Mouse (Mus musculus): ENCODE results near the gene Glyctk. TPM values are rescaled to one million over a fixed set of nuclear protein-coding genes. Genes with fewer than 3 reads are reported as not detected.

Gene Glyctk
- polyA plus RNA-seq, 1 experiment from 2014 or later = 2.3 TPM

DNA sequence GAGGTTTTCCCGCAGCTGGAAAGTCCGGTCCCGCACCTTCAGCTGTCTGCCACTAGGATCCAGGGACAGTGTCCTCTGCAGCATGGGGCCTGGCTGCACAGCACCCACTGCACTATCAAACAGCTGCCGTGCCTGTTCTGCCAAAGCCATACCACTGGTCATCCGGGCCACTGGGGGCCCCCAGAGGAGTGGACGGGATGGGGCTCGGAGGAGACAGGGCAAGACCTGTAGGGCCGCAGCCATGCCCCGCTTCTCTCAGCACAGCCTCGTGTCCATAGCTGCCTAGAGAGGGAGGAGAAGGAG is 364 bp downstream of the Glyctk start:
- H3K9me3 ChIP-seq (replicated peaks; ENCODE audit: control insufficient read depth, low read length) = no peaks in the 10 kb centered on the region
- no peak overlapping the region for H3K4me2 ChIP-seq (ENCODE audit: low read length)
- H3K27me3 ChIP-seq (replicated peaks; ENCODE audit: control insufficient read depth, insufficient read depth, low read length) = no peaks in the 10 kb centered on the region
- no peak for ATAC-seq
- peaks cover 4% of the 10 kb centered on the region; the same call in 1 of the 2 replicates for H3K4me1 ChIP-seq (ENCODE audit: control insufficient read depth, insufficient read depth, low read length)
- H3K4me3 ChIP-seq (ENCODE audit: low read depth, low read length) = no peak overlapping the region
- DNase-seq (ENCODE audit: low spot score) = no peak
- peaks cover 17% of the 10 kb centered on the region; the same call in 1 of the 2 replicates for H3K36me3 ChIP-seq (ENCODE audit: control insufficient read depth, insufficient read depth, low read length)
- no peak overlapping the region for H3K9ac ChIP-seq (ENCODE audit: low read length)
- H3K27ac ChIP-seq (ENCODE audit: low read depth, low read length) = 0 out of 2 replicates have a peak overlapping the region, but pooled peaks have one; percentile 1
- WGBS = 84% methylated on average over 10 of the region's 10 CpGs

DNA sequence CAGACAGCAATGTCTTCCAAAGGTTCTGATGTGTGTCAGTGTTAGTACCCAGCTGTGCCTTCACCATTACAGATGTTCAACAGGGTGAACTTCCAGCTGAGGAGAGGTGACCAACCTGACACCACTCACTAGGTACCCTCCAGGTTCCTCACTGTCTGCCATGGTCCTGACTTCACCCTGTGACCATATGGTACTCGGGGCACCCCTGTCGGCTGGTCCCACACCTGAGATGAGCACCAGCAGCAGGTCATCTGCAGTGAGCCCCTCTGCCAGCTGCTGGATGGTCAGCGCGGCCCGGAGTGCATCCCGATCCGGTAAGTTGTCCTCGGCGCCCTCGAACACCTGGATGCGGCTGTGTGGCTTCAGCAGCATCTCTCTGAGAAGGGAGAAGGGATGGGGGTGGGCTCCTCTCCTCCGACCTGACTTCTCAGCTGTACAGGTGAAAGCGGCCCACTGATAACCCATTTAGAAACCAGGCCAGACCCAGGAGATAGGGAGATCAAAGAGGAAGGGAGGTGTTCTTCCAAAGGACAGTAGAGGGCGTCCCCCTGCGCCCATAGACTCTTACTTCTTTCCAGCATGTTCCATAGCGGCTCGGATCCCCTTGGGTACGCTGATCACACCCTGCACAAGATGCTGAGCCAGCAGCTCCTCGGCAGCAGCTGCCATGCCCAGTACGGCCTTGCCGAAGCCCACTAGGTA is 866 bp downstream of the Glyctk start:
- DNase-seq (ENCODE audit: low spot score) (no peak), ATAC-seq (no peak)
- Histone ChIP-seq H3K4me3 (ENCODE audit: low read depth, low read length) (no peak overlapping the region), H3K4me1 (ENCODE audit: control insufficient read depth, insufficient read depth, low read length) (peaks cover 4% of the 10 kb centered on the region; the same call in 1 of the 2 replicates), H3K36me3 (ENCODE audit: control insufficient read depth, insufficient read depth, low read length) (peaks cover 22% of the 10 kb centered on the region; the same call in 1 of the 2 replicates), H3K4me2 (ENCODE audit: low read length) (no peak overlapping the region), H3K27ac (ENCODE audit: low read depth, low read length) (0 out of 2 replicates have a peak overlapping the region, but pooled peaks have one; percentile 1), H3K9me3 (replicated peaks; ENCODE audit: control insufficient read depth, low read length) (no peaks in the 10 kb centered on the region), H3K9ac (ENCODE audit: low read length) (no peak overlapping the region), H3K27me3 (replicated peaks; ENCODE audit: control insufficient read depth, insufficient read depth, low read length) (no peaks in the 10 kb centered on the region)
- 76% methylated on average over 21 of the region's 21 CpGs for WGBS

DNA sequence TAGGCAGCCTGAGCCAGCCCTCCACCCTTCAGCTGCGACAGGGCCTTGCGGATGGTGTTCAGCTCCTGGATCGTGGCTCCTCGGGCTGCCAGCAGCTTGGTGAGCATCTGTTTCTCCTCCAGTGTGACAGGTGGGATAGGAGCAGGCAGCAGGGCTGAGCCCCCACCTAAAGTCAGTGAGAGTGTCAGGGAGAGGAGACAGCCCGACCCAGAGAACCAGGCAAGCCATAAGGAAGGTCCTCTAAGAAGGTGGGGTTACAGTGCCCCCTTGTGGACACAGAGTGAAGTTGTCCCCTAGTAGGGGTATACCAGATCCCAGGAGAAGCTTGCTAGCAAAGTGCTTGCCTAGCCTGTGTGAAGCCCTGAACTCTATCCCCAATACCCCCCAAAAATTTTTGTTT is 1.5 kb downstream of the Glyctk start:
- 46% methylated on average over 5 of the region's 5 CpGs for whole genome bisulfite sequencing
- Histone ChIP-seq H3K27ac (ENCODE audit: low read depth, low read length) (peak overlapping the region; percentile 46; the same call in 1 of the 2 replicates), H3K9me3 (replicated peaks; ENCODE audit: control insufficient read depth, low read length) (no peaks in the 10 kb centered on the region), H3K4me1 (ENCODE audit: control insufficient read depth, insufficient read depth, low read length) (peaks cover 4% of the 10 kb centered on the region; the same call in 1 of the 2 replicates), H3K4me3 (ENCODE audit: low read depth, low read length) (no peak overlapping the region), H3K27me3 (replicated peaks; ENCODE audit: control insufficient read depth, insufficient read depth, low read length) (no peaks in the 10 kb centered on the region), H3K36me3 (ENCODE audit: control insufficient read depth, insufficient read depth, low read length) (peaks cover 23% of the 10 kb centered on the region; the same call in 1 of the 2 replicates), H3K4me2 (ENCODE audit: low read length) (no peak overlapping the region), H3K9ac (ENCODE audit: low read length) (no peak overlapping the region)
- peak; percentile 67 for ATAC-seq
- DNase-seq (ENCODE audit: low spot score) = peak; percentile 90

DNA sequence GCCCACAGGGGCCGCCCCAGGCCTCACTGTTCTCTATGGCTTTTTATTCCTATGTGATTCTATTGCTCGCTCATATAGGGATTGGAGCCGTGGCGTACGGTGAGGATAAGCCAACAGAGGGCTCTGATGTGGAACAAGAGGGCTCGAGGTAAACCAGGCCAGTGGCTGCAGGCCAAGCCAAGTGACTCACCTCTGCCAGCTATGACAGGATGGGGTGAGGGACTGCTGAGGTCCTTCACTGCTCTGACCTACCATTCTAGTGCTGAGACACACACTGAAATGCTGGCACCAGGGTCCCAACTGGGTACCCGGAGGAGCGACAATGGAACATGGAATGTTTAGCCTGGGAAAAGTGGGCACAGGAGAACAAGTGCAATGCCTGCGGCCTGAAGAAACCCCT is 3.8 kb downstream of the Glyctk start:
- Histone ChIP-seq H3K36me3 (ENCODE audit: control insufficient read depth, insufficient read depth, low read length) (peaks cover 23% of the 10 kb centered on the region; the same call in 1 of the 2 replicates), H3K27me3 (replicated peaks; ENCODE audit: control insufficient read depth, insufficient read depth, low read length) (peaks cover 3% of the 10 kb centered on the region; the same call in 1 of the 2 replicates), H3K4me1 (ENCODE audit: control insufficient read depth, insufficient read depth, low read length) (peaks cover 7% of the 10 kb centered on the region; the same call in 1 of the 2 replicates), H3K9me3 (replicated peaks; ENCODE audit: control insufficient read depth, low read length) (no peaks in the 10 kb centered on the region), H3K4me3 (ENCODE audit: low read depth, low read length) (no peak overlapping the region), H3K9ac (ENCODE audit: low read length) (no peak overlapping the region), H3K4me2 (ENCODE audit: low read length) (no peak overlapping the region), H3K27ac (ENCODE audit: low read depth, low read length) (no peak overlapping the region)
- DNase-seq (ENCODE audit: low spot score) = no peak
- ATAC-seq = no peak
- WGBS = 80% methylated on average over 9 of the region's 9 CpGs

DNA sequence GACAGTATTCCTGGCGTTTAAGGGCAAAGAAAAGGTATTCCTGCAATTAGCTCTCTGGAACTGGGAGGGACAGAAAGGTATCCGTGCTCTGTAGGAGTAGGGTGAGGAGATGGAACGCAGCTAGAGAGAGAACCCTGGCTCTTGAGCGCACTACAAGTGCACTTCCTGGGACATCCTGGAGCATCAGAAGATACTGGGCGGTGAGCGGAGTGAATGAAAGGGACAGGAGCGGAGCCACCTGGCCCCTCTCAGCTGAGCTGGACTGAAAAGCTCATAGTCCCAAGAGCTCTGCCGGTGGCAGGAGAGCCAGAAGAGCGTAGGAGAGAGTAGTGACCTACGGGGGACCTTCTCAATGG is 8.6 kb downstream of the Glyctk start:
- peak overlapping the region; percentile 67 for H3K4me2 ChIP-seq (ENCODE audit: low read length)
- peak overlapping the region; percentile 55 for H3K4me3 ChIP-seq (ENCODE audit: low read depth, low read length)
- H3K27me3 ChIP-seq (replicated peaks; ENCODE audit: control insufficient read depth, insufficient read depth, low read length) = peaks cover 3% of the 10 kb centered on the region
- peaks cover 23% of the 10 kb centered on the region; the same call in 1 of the 2 replicates for H3K36me3 ChIP-seq (ENCODE audit: control insufficient read depth, insufficient read depth, low read length)
- ATAC-seq = no peak
- H3K4me1 ChIP-seq (ENCODE audit: control insufficient read depth, insufficient read depth, low read length) = peaks cover 20% of the 10 kb centered on the region
- H3K27ac ChIP-seq (ENCODE audit: low read depth, low read length) = peak overlapping the region; percentile 85
- peak overlapping the region; percentile 93 for H3K9ac ChIP-seq (ENCODE audit: low read length)
- DNase-seq (ENCODE audit: low spot score) = no peak
- 6% methylated on average over 10 of the region's 10 CpGs for WGBS
- no peaks in the 10 kb centered on the region for H3K9me3 ChIP-seq (replicated peaks; ENCODE audit: control insufficient read depth, low read length)

DNA sequence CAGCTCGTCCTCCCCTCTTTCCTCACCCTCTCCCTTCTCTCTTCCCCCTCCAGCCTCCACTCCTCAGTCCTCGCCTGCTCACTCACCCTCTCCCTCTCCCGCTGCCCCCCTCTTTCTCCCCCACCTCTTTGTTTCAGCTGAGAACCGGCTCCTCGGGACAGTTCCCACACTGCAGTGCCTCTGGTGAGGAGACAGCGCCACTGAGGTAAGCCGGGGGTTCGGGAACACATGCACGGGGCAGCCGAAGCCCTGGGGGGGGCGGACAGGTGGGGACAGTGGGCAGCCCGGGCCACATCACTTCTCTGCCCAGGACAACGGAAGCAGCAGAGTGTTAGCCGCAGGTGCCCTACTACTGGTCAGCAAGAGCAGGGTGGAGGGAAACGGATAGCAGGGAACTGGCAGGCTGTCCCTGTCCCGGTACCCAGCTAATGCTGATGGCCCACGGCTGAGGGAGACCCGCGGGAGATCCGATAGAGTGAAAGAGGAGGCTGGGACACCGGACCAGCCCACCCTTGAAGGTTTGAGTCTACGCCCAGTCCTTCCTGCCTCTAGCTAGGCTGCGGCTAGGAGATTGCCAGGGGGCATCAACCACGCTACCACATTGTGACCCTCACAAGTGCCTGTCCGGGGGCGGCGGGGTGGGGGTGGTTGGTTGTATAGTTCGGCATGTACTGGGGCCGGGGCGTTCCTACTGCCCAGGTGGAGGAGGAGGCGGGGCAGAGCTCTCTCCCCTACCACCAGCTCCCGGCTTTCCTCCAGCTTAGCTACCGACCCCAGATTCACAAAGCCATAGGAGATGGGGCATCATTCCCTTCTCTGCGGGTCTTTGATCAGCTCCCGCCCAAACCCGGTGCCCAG is 9.2 kb downstream of the Glyctk start:
- peak; percentile 72 for ATAC-seq
- Histone ChIP-seq H3K27me3 (replicated peaks; ENCODE audit: control insufficient read depth, insufficient read depth, low read length) (peaks cover 3% of the 10 kb centered on the region), H3K9ac (ENCODE audit: low read length) (peak overlapping the region; percentile 93), H3K27ac (ENCODE audit: low read depth, low read length) (peak overlapping the region; percentile 85), H3K4me1 (ENCODE audit: control insufficient read depth, insufficient read depth, low read length) (peaks cover 25% of the 10 kb centered on the region), H3K36me3 (ENCODE audit: control insufficient read depth, insufficient read depth, low read length) (peaks cover 18% of the 10 kb centered on the region; the same call in 1 of the 2 replicates), H3K4me2 (ENCODE audit: low read length) (peak overlapping the region; percentile 67), H3K4me3 (ENCODE audit: low read depth, low read length) (peak overlapping the region; percentile 55), H3K9me3 (replicated peaks; ENCODE audit: control insufficient read depth, low read length) (no peaks in the 10 kb centered on the region)
- under 1% methylated on average over 36 of the region's 36 CpGs for WGBS
- DNase-seq (ENCODE audit: low spot score) = peak; percentile 79

DNA sequence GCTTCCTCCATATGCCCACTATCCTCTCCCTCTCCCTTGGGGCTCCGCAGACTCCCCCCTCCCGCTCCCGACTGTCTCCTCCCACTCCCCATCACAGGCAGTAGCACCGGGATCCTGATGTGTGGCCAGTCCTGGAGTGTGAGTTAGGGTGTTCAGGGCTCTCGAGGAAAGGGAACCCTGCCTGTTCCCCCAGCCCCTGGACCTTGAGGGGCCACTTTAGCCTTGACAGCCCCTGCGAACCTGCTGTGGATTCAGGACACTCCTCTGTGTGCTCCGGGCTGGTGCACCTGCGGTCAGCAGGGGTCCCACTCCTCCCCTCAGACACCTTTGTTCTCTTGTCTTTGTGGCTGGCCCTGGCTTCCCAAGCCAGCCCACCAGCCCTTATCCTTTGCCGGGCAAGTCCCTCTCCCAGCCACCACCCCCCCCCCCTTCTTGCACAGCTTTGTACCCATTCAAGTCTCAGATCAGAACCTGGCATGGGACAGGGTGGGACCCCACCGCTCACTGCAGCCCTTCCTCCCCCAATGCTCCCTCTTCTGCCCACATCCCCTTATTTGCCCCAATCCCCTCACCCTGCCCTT is 10.0 kb downstream of the Glyctk start:
- H3K9me3 ChIP-seq (replicated peaks; ENCODE audit: control insufficient read depth, low read length) = no peaks in the 10 kb centered on the region
- H3K27ac ChIP-seq (ENCODE audit: low read depth, low read length) = peak overlapping the region; percentile 85
- ATAC-seq = peak; percentile 38
- WGBS = 1% methylated on average over 10 of the region's 10 CpGs
- H3K36me3 ChIP-seq (ENCODE audit: control insufficient read depth, insufficient read depth, low read length) = peaks cover 10% of the 10 kb centered on the region; the same call in 1 of the 2 replicates
- H3K27me3 ChIP-seq (replicated peaks; ENCODE audit: control insufficient read depth, insufficient read depth, low read length) = peaks cover 3% of the 10 kb centered on the region
- peak overlapping the region; percentile 93 for H3K9ac ChIP-seq (ENCODE audit: low read length)
- no peak for DNase-seq (ENCODE audit: low spot score)
- H3K4me2 ChIP-seq (ENCODE audit: low read length) = peak overlapping the region; percentile 67
- H3K4me1 ChIP-seq (ENCODE audit: control insufficient read depth, insufficient read depth, low read length) = peaks cover 28% of the 10 kb centered on the region
- H3K4me3 ChIP-seq (ENCODE audit: low read depth, low read length) = peak overlapping the region; percentile 55

DNA sequence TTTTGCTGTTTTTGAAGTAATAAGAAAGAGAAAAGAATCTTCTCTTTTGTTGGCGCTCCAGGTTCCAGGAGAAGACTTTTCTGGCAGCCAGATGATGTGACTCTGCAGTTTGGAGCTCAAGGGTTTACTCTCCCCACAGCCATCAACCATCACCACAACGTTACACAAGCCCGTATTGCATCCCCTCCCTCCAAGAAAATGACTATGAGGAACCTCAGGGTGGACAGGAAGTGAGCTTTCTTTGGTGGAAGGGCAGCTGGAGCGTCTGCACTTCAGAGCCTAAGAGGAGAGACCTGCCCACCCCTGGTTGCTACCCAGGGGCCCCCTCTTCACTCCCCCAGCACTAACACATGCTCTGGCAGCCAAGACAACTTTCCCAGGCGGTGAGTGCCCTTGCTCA is 10.7 kb downstream of the Glyctk start:
- H3K9ac ChIP-seq (ENCODE audit: low read length) = peak overlapping the region; percentile 93; the same call in 1 of the 2 replicates
- ATAC-seq (no peak), DNase-seq (ENCODE audit: low spot score) (no peak)
- H3K9me3 ChIP-seq (replicated peaks; ENCODE audit: control insufficient read depth, low read length) = no peaks in the 10 kb centered on the region
- peaks cover 8% of the 10 kb centered on the region for H3K27me3 ChIP-seq (replicated peaks; ENCODE audit: control insufficient read depth, insufficient read depth, low read length)
- peak overlapping the region; percentile 67 for H3K4me2 ChIP-seq (ENCODE audit: low read length)
- 31% methylated on average over 5 of the region's 5 CpGs for WGBS
- 0 out of 2 replicates have a peak, but pooled peaks cover 4% of the 10 kb centered on the region for H3K36me3 ChIP-seq (ENCODE audit: control insufficient read depth, insufficient read depth, low read length)
- peaks cover 28% of the 10 kb centered on the region for H3K4me1 ChIP-seq (ENCODE audit: control insufficient read depth, insufficient read depth, low read length)
- peak overlapping the region; percentile 55 for H3K4me3 ChIP-seq (ENCODE audit: low read depth, low read length)
- peak overlapping the region; percentile 85 for H3K27ac ChIP-seq (ENCODE audit: low read depth, low read length)
